Mouse (Mus musculus) bone marrow macrophage, adult 2 months (primary cell): ENCODE data around the gene Ckb.

Source experiments
- CTCF ChIP-seq: IDR thresholded peaks from 2 replicates; pipeline ENCODE4 v1.5.1; 2012; ENCODE audit warnings: low read depth, mild to moderate bottlenecking, low read length, moderate library complexity
- POLR2A ChIP-seq: IDR thresholded peaks from 2 replicates; pipeline ENCODE4 v1.6.1; 2012; ENCODE audit warnings: mild to moderate bottlenecking, low read depth, low read length, borderline replicate concordance

GRCm38 (mm10) chr12:111663228-111664143, 8.7 kb downstream of the Ckb start:
- TF ChIP-seq POLR2A, result no peak
- TF ChIP-seq CTCF, result no peak
